Mouse (Mus musculus) layer of hippocampus, postnatal 25 days (tissue): ENCODE measurements around the gene Dapl1. TPM values are rescaled to one million over a fixed set of nuclear protein-coding genes. Genes with fewer than 3 reads are reported as not detected.

Experiments used
- DNase-seq, 2 experiments: peaks; one replicate each; pipeline ENCODE4 v3.0.0; 2022; ENCODE audit warnings: mixed read lengths in 2 of 2, low spot score in 1 of 2; ENCODE audit errors: extremely low spot score in 1 of 2
- total RNA-seq, 2 experiments: library from RNA; stranded (reverse); gene quantifications; 2 replicates each; pipeline ENCODE4 v1.2.3; 2021

Dapl1 gene
- total RNA-seq, 2 experiments from 2014 or later, result not detected

DNA sequence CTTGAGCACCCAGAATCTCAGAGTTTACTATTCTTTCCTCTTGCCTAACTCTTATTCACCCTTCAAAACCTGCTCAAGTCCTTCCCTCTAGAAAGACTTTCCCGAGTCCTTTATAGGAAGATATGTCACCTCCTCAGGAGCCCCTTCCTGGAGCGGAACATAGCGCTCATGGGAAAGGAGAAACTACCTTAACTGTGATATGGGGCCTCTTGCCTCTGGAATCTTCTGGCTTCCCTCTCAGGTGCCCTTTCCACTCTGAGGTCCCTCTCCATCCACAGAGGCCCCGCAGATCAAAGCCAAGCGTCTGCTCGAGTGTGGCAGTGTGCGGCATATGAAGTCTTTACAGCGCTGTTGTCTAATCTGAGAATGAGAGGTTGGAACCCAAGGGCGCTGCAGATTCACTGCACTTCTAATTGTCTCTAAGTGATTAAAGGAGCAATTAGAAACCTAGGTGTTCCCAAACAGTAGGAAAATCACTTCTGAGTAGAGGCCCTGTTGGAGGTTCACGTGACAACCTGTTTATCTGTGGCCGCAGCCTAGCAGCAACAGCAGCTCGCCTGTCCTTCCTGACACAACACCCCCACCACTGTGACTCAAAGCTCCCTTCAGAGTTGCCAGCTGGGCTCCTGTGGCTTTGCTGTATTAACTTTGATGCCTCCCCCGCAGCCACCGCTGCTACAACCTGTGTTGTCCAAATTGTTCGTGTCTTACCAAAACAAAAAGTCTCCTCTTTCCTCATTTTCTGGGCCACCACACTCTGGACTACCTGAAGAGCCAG, 49.7 kb downstream of the Dapl1 start:
- DNase-seq, result no peak

DNA sequence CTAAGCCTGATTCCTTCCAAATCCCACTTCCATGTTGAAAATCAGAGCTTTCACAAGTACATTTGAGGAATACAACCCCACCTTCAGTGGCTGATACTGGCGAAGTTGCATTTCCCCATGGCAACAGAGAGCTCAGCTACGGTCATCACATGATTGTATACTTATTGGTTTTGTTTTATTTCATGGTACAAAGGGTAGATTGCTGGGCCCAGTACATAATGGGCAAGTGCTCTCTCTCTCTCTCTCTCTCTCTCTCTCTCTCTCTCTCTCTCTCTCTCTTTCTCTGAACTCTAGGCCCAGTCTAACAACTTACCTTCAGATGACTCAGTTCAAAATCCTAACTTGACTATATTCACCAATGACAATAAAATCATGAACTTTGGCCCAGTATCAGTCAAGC, 52.5 kb downstream of the Dapl1 start:
- DNase-seq, result no peak

DNA sequence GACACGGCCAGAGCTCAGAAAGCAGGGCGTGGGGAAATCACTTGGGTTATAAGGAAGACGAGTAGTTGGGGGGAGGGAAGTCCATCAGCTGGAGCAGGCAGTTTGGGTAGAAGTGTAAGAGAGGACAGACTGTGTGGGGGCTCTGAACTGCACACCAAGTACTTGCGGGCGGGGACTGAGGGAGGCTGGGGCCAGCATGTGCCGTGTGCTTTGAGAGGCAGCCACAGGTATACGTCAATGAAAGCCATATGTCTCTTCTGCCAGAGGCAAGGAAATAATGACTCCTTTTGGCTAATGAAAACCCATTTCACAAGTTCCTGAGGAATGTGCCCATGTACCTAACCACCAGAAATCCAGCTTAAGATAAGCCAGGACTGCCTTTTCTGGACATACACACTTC, 53.6 kb downstream of the Dapl1 start:
- DNase-seq, result no peak

DNA sequence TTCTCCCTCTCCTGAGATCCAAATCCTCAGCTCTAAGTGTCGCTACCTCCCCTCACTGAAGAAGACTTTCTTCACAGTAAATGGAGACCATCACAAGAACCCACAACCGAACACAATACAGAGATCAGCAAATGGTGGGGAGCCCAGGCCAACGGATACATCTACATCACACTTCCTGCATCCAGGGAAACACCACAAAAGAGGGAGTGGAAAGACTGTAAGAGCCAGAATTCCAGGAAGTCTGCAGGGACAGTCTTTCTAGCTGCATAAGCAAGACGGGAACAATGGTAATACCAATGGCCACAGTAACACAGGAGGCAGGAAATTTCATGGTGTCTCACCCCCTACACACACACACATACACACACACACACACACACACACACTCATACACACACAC, 55.3 kb downstream of the Dapl1 start:
- DNase-seq, result no peak

GRCm38 (mm10) chr2:59541121-59541887, 56.9 kb downstream of the Dapl1 start:
- DNase-seq, result peak; percentile 65 to 85

- DNase-seq, result no peak
Measured at GRCm38 (mm10) chr2:59543543-59544065, 59.2 kb downstream of the Dapl1 start.

DNA sequence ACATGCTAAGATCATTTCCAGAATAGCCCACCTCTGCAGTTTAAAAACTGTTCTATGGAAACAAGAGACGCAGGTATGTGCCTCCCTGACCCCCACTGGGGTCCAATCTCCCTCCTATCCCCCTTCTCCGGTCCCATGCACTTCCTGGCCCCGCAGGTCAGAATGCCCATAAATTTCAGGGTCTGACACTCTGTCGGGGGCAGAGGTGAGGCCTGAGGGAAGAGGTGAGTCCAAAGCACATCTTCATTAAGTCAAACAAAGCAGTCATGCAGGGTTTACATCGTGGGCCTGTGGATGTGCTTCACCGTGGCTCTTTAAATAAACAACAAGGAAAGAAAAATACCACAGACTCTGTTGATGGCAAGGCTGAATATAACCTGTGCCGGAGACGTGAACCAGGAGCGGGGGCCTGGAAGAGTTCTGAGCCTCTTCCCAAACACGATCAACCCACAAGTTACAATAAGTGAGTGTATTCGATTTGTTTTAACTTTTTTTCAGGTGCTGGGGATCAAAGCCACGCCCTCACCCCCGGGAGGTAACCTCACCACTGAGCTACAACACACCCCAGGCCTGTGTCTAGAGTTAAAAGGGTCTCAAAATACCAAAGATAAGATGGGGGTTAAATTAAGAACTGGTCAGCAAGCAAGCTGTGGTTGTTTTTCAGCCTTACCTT, 59.9 kb downstream of the Dapl1 start:
- no peak for DNase-seq

- no peak for DNase-seq
Measured at GRCm38 (mm10) chr2:59545001-59545400, 60.5 kb downstream of the Dapl1 start.

GRCm38 (mm10) chr2:59547369-59548099, 63.1 kb downstream of the Dapl1 start:
- DNase-seq, result no peak

GRCm38 (mm10) chr2:59552784-59553183, 68.3 kb downstream of the Dapl1 start:
- DNase-seq, result no peak

- no peak for DNase-seq
Measured at GRCm38 (mm10) chr2:59554373-59554940, 70.0 kb downstream of the Dapl1 start.

Other genes with a start within 250 kb of the Dapl1 start
- gene Tanc1, start 127.4 kb downstream of the Dapl1 start, total RNA-seq, result 100 to 1,000 TPM in 1 of 2 experiments, 10 to 100 TPM in 1; 93.6 to 107 TPM